Mouse (Mus musculus): ENCODE results near the gene Zfp207. TPM values are rescaled to one million over a fixed set of nuclear protein-coding genes. Genes with fewer than 3 reads are reported as not detected.

The Zfp207 gene
- 297 and 300 TPM in 2 replicates for polyA plus RNA-seq (2014; fragmentation: Nextera tagmentation; extraction: Ambion mirVana)

GRCm38 (mm10) chr11:80383019-80383625, at the start of gene Zfp207:
Gene Zfp207 (plus strand): TSS chr11:80383279.
- H3K4me3 ChIP-seq (ENCODE audit: low read length): peak within 1 kb of the TSS; percentile 74
- H3K27ac ChIP-seq (ENCODE audit: low read depth, low read length): peak within 1 kb of the TSS; percentile 81
- peak; percentile 97 for ATAC-seq (ENCODE audit: low FRiP score, low TSS enrichment)
- H3K9me3 ChIP-seq (ENCODE audit: control insufficient read depth, low read length): no peaks in the 10 kb centered on the region
- no peaks in the 10 kb centered on the region for H3K27me3 ChIP-seq (ENCODE audit: control insufficient read depth, insufficient read depth, low read length)
- peak within 1 kb of the TSS; percentile 98 for H3K9ac ChIP-seq (ENCODE audit: low read depth, low read length)
- H3K4me1 ChIP-seq (ENCODE audit: control insufficient read depth, insufficient read depth, low read length): peaks cover 9% of the 10 kb centered on the region; the same call in 1 of the 2 replicates
- peak within 1 kb of the TSS; percentile 88 for H3K4me2 ChIP-seq (replicated peaks; ENCODE audit: low read depth, low read length)
- WGBS: under 1% methylated on average over 33 of the region's 33 CpGs
- H3K36me3 ChIP-seq (ENCODE audit: control insufficient read depth, insufficient read depth, low read length): peaks cover 28% of the 10 kb centered on the region

GRCm38 (mm10) chr11:80335609-80336350, 47.3 kb upstream of the Zfp207 start:
- no peaks in the 10 kb centered on the region for H3K4me1 ChIP-seq (ENCODE audit: control insufficient read depth, insufficient read depth, low read length)
- H3K27ac ChIP-seq (ENCODE audit: low read depth, low read length): no peak overlapping the region
- H3K4me2 ChIP-seq (replicated peaks; ENCODE audit: low read depth, low read length): no peak overlapping the region
- ATAC-seq (ENCODE audit: low FRiP score, low TSS enrichment): no peak
- no peaks in the 10 kb centered on the region for H3K36me3 ChIP-seq (ENCODE audit: control insufficient read depth, insufficient read depth, low read length)
- H3K9ac ChIP-seq (ENCODE audit: low read depth, low read length): no peak overlapping the region
- WGBS: 3% methylated on average over 7 of the region's 7 CpGs
- no peak overlapping the region for H3K4me3 ChIP-seq (ENCODE audit: low read length)
- H3K27me3 ChIP-seq (ENCODE audit: control insufficient read depth, insufficient read depth, low read length): peaks cover 2% of the 10 kb centered on the region; the same call in 1 of the 2 replicates
- no peaks in the 10 kb centered on the region for H3K9me3 ChIP-seq (ENCODE audit: control insufficient read depth, low read length)

GRCm38 (mm10) chr11:80336351-80336730, 46.7 kb upstream of the Zfp207 start:
- no peaks in the 10 kb centered on the region for H3K4me1 ChIP-seq (ENCODE audit: control insufficient read depth, insufficient read depth, low read length)
- peaks cover 2% of the 10 kb centered on the region; the same call in 1 of the 2 replicates for H3K27me3 ChIP-seq (ENCODE audit: control insufficient read depth, insufficient read depth, low read length)
- H3K36me3 ChIP-seq (ENCODE audit: control insufficient read depth, insufficient read depth, low read length): no peaks in the 10 kb centered on the region
- H3K4me2 ChIP-seq (replicated peaks; ENCODE audit: low read depth, low read length): no peak overlapping the region
- no peak for ATAC-seq (ENCODE audit: low FRiP score, low TSS enrichment)
- WGBS: 11% methylated on average over 6 of the region's 6 CpGs
- no peak overlapping the region for H3K9ac ChIP-seq (ENCODE audit: low read depth, low read length)
- no peaks in the 10 kb centered on the region for H3K9me3 ChIP-seq (ENCODE audit: control insufficient read depth, low read length)
- no peak overlapping the region for H3K27ac ChIP-seq (ENCODE audit: low read depth, low read length)
- no peak overlapping the region for H3K4me3 ChIP-seq (ENCODE audit: low read length)

GRCm38 (mm10) chr11:80342482-80342881, 40.6 kb upstream of the Zfp207 start:
- H3K36me3 ChIP-seq (ENCODE audit: control insufficient read depth, insufficient read depth, low read length): no peaks in the 10 kb centered on the region
- no peaks in the 10 kb centered on the region for H3K4me1 ChIP-seq (ENCODE audit: control insufficient read depth, insufficient read depth, low read length)
- no peak overlapping the region for H3K4me3 ChIP-seq (ENCODE audit: low read length)
- no peak overlapping the region for H3K9ac ChIP-seq (ENCODE audit: low read depth, low read length)
- no peaks in the 10 kb centered on the region for H3K27me3 ChIP-seq (ENCODE audit: control insufficient read depth, insufficient read depth, low read length)
- ATAC-seq (ENCODE audit: low FRiP score, low TSS enrichment): no peak
- WGBS: 5% methylated on average over 2 of the region's 2 CpGs
- H3K4me2 ChIP-seq (replicated peaks; ENCODE audit: low read depth, low read length): no peak overlapping the region
- H3K27ac ChIP-seq (ENCODE audit: low read depth, low read length): no peak overlapping the region
- H3K9me3 ChIP-seq (ENCODE audit: control insufficient read depth, low read length): no peaks in the 10 kb centered on the region

- no peak overlapping the region for H3K9ac ChIP-seq (ENCODE audit: low read depth, low read length)
- WGBS: 60% methylated on average over 5 of the region's 5 CpGs
- no peaks in the 10 kb centered on the region for H3K9me3 ChIP-seq (ENCODE audit: control insufficient read depth, low read length)
- H3K36me3 ChIP-seq (ENCODE audit: control insufficient read depth, insufficient read depth, low read length): no peaks in the 10 kb centered on the region
- no peak overlapping the region for H3K4me3 ChIP-seq (ENCODE audit: low read length)
- H3K4me1 ChIP-seq (ENCODE audit: control insufficient read depth, insufficient read depth, low read length): no peaks in the 10 kb centered on the region
- H3K27me3 ChIP-seq (ENCODE audit: control insufficient read depth, insufficient read depth, low read length): no peaks in the 10 kb centered on the region
- ATAC-seq (ENCODE audit: low FRiP score, low TSS enrichment): no peak
- no peak overlapping the region for H3K4me2 ChIP-seq (replicated peaks; ENCODE audit: low read depth, low read length)
- no peak overlapping the region for H3K27ac ChIP-seq (ENCODE audit: low read depth, low read length)
Observed at GRCm38 (mm10) chr11:80351832-80352430, 31.1 kb upstream of the Zfp207 start.

- H3K9ac ChIP-seq (ENCODE audit: low read depth, low read length): no peak overlapping the region
- no peaks in the 10 kb centered on the region for H3K27me3 ChIP-seq (ENCODE audit: control insufficient read depth, insufficient read depth, low read length)
- no peak for ATAC-seq (ENCODE audit: low FRiP score, low TSS enrichment)
- H3K36me3 ChIP-seq (ENCODE audit: control insufficient read depth, insufficient read depth, low read length): peaks cover 3% of the 10 kb centered on the region; the same call in 1 of the 2 replicates
- H3K4me2 ChIP-seq (replicated peaks; ENCODE audit: low read depth, low read length): no peak overlapping the region
- no peaks in the 10 kb centered on the region for H3K4me1 ChIP-seq (ENCODE audit: control insufficient read depth, insufficient read depth, low read length)
- H3K4me3 ChIP-seq (ENCODE audit: low read length): no peak overlapping the region
- H3K27ac ChIP-seq (ENCODE audit: low read depth, low read length): no peak overlapping the region
- no peaks in the 10 kb centered on the region for H3K9me3 ChIP-seq (ENCODE audit: control insufficient read depth, low read length)
- 41% methylated on average over 4 of the region's 4 CpGs for WGBS
Observed at GRCm38 (mm10) chr11:80354832-80355231, 28.2 kb upstream of the Zfp207 start.

GRCm38 (mm10) chr11:80368949-80369348, 14.1 kb upstream of the Zfp207 start:
- no peak overlapping the region for H3K4me3 ChIP-seq (ENCODE audit: low read length)
- no peak overlapping the region for H3K9ac ChIP-seq (ENCODE audit: low read depth, low read length)
- no peaks in the 10 kb centered on the region for H3K27me3 ChIP-seq (ENCODE audit: control insufficient read depth, insufficient read depth, low read length)
- no peak overlapping the region for H3K4me2 ChIP-seq (replicated peaks; ENCODE audit: low read depth, low read length)
- WGBS: 83% methylated on average over 1 of the region's 1 CpGs
- no peaks in the 10 kb centered on the region for H3K4me1 ChIP-seq (ENCODE audit: control insufficient read depth, insufficient read depth, low read length)
- ATAC-seq (ENCODE audit: low FRiP score, low TSS enrichment): no peak
- H3K36me3 ChIP-seq (ENCODE audit: control insufficient read depth, insufficient read depth, low read length): peaks cover 46% of the 10 kb centered on the region
- H3K9me3 ChIP-seq (ENCODE audit: control insufficient read depth, low read length): no peaks in the 10 kb centered on the region
- no peak overlapping the region for H3K27ac ChIP-seq (ENCODE audit: low read depth, low read length)

- Histone ChIP-seq H3K9me3 (ENCODE audit: control insufficient read depth, low read length) (no peaks in the 10 kb centered on the region), H3K36me3 (ENCODE audit: control insufficient read depth, insufficient read depth, low read length) (peaks cover 16% of the 10 kb centered on the region), H3K27me3 (ENCODE audit: control insufficient read depth, insufficient read depth, low read length) (no peaks in the 10 kb centered on the region), H3K4me3 (ENCODE audit: low read length) (no peak overlapping the region), H3K4me1 (ENCODE audit: control insufficient read depth, insufficient read depth, low read length) (peaks cover 6% of the 10 kb centered on the region; the same call in 1 of the 2 replicates), H3K4me2 (replicated peaks; ENCODE audit: low read depth, low read length) (no peak overlapping the region), H3K9ac (ENCODE audit: low read depth, low read length) (no peak overlapping the region), H3K27ac (ENCODE audit: low read depth, low read length) (no peak overlapping the region)
- ATAC-seq (ENCODE audit: low FRiP score, low TSS enrichment): no peak
- 71% methylated on average over 4 of the region's 4 CpGs for WGBS
Observed at GRCm38 (mm10) chr11:80376651-80377050, 6.4 kb upstream of the Zfp207 start.

Data from kidney, embryonic 14.5 days (tissue).